In the genomic region with DNA sequence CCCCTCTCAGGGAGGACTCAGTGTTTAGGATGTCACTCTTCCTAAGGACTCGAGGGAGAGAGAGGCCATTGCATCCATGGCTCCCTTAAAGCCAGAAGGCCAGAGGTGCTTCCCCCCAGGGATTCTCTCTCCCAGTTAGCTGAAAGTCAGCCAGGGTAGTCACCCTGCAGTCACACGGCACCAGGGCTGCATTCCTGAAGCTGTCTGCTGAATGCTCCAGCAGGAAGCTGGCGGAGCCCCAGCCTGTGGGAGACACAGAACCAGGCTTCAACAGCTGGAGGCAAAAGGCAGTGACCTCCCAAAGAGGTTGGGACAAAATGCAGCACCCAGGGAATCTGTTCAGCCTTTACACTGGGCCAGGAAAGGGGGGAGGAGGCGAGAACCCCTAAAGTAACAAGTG, we compare ENCODE assay signal across 8 mouse cellular contexts. TPM values are rescaled to one million over a fixed set of nuclear protein-coding genes. Genes with fewer than 3 reads are reported as not detected.
DNase-seq lines count a peak whose midpoint lies in the region; ATAC-seq lines count a peak whose summit lies in the region.

No protein-coding gene starts in this region.

- H3K36me3 ChIP-seq in stomach, embryonic 15.5 days, result no peaks in the 10 kb centered on the region

- no peaks in the 10 kb centered on the region for H3K9me3 ChIP-seq in stomach, embryonic 15.5 days

- no peak overlapping the region for H3K9ac ChIP-seq in stomach, embryonic 15.5 days

- H3K4me1 ChIP-seq in stomach, embryonic 15.5 days, result peaks cover 7% of the 10 kb centered on the region; the same call in 1 of the 2 replicates

- H3K4me2 ChIP-seq in stomach, embryonic 15.5 days, result no peak overlapping the region

- H3K27me3 ChIP-seq in stomach, embryonic 15.5 days (replicated peaks), result no peaks in the 10 kb centered on the region

- DNase-seq in adrenal gland, postnatal 36 days, result peak; percentile 8 to 11
- DNase-seq in adrenal gland, adult 18-20 months (ENCODE audit: low spot score in 2 of 2), result no peak
- DNase-seq in Muller cell, postnatal 12 days (ENCODE audit: inconsistent ontology term), result peak; percentile 65
- DNase-seq in heart, adult 9 months (ENCODE audit: low spot score in 2 of 2), result peak; percentile 76 to 78
- DNase-seq in kidney, postnatal 14 days, result peak; percentile 85
- DNase-seq in layer of hippocampus, postnatal 36 days, result no peak
- no peak for DNase-seq in left cerebral cortex, adult 18-20 months (ENCODE audit: low spot score in 2 of 2)

- WGBS in stomach, embryonic 15.5 days, result 43% methylated on average over 4 of the region's 4 CpGs

- H3K4me3 ChIP-seq in stomach, embryonic 15.5 days (replicated peaks), result no peak overlapping the region

- no peak; the same call in 1 of the 2 replicates for ATAC-seq in stomach, embryonic 15.5 days (ENCODE audit: insufficient read depth, low FRiP score, low read depth)

- H3K27ac ChIP-seq in stomach, embryonic 15.5 days, result peak overlapping the region; percentile 35; the same call in 1 of the 2 replicates

RNA-seq across cellular contexts. Expression of a gene that starts 53.2 kb away (rescaled TPM):
- under 1 TPM; 0.17 to 0.20 TPM for total RNA-seq in adrenal gland, postnatal 36 days (2021)
- total RNA-seq in adrenal gland, adult 18-20 months (2021), result under 1 TPM; 0.23 to 0.61 TPM
- 0.57 and 1.7 TPM in 2 replicates for polyA plus RNA-seq in stomach, embryonic 15.5 days (2015; fragmentation: Nextera tagmentation; extraction: Ambion mirVana)
- 10 to 100 TPM; 73.8 to 74.8 TPM for total RNA-seq in layer of hippocampus, postnatal 36 days (2021)
- total RNA-seq in left cerebral cortex, adult 18-20 months (2021), result 100 to 1,000 TPM; 159 to 162 TPM

Comparison
In these comparisons a context has a peak if more than half of its experiments do, and no peak if none do; other contexts are left out.
1. DNase-seq: peak in adrenal gland, postnatal 36 days (2 of 2), Muller cell, postnatal 12 days (single experiment), heart, adult 9 months (2 of 2) and kidney, postnatal 14 days (single experiment); none in adrenal gland, adult 18-20 months (0 of 2), layer of hippocampus, postnatal 36 days (0 of 2) and left cerebral cortex, adult 18-20 months (0 of 2).
2. RNA of a gene that starts 53.2 kb away (total RNA-seq): 159 to 162 TPM in left cerebral cortex, adult 18-20 months and 73.8 to 74.8 TPM in layer of hippocampus, postnatal 36 days; 0.23 to 0.61 TPM in adrenal gland, adult 18-20 months and 0.17 to 0.20 TPM in adrenal gland, postnatal 36 days; every median in the first group is over 10 times any median in the second.